Mouse (Mus musculus) ES-E14 (cell line): Measurements from ENCODE around the gene Gucy2d.

Experiments used
- HCFC1 ChIP-seq: IDR thresholded peaks from 2 replicates; pipeline ENCODE4 v1.6.1; 2012; ENCODE audit warnings: low read length, inconsistent platforms, borderline replicate concordance; ENCODE audit not compliant: insufficient read depth
- ZNF384 ChIP-seq: IDR thresholded peaks from 2 replicates; pipeline ENCODE4 v1.6.1; 2012; ENCODE audit warnings: low read depth, low read length, inconsistent platforms

- TF ChIP-seq HCFC1 (no peak), ZNF384 (no peak)
Measured at GRCm38 (mm10) chr7:98390486-98390885, 49.7 kb upstream of the Gucy2d start.
